Mouse (Mus musculus): ENCODE data around the gene Ddx28. TPM values are rescaled to one million over a fixed set of nuclear protein-coding genes. Genes with fewer than 3 reads are reported as not detected.

Ddx28 gene
- polyA plus RNA-seq (2017; shearing (Covaris generic)): 3.8 TPM

GRCm38 (mm10) chr8:106011643-106011986 lies at the start of gene Ddx28:
TSS of gene Ddx28 (minus strand) at chr8:106011882.

GRCm38 (mm10) chr8:106058731-106059612 lies 47.3 kb upstream of the Ddx28 start, which contains the start of gene Nfatc3:
TSS of gene Nfatc3 (plus strand) at chr8:106058840.

GRCm38 (mm10) chr8:106005875-106006274 lies 5.8 kb downstream of the Ddx28 start, which contains the start of gene Dpep2nb:
TSS of gene Dpep2nb (minus strand) at chr8:106005975.

GRCm38 (mm10) chr8:105990856-105991387 lies 20.8 kb downstream of the Ddx28 start, which contains the start of gene Dus2:
TSS of gene Dus2 (plus strand) at chr8:105991337.

GRCm38 (mm10) chr8:105979325-105979724 lies 32.4 kb downstream of the Ddx28 start, which contains the start of gene Dpep3:
TSS of gene Dpep3 (minus strand) at chr8:105979429.

GRCm38 (mm10) chr8:105965905-105966341 lies 45.8 kb downstream of the Ddx28 start, which contains the start of gene Slc12a4:
TSS of gene Slc12a4 (minus strand) at chr8:105966097.

Other genes with a start within 250 kb of the Ddx28 start
- 121 TPM for gene Ranbp10, start 184.5 kb downstream of the Ddx28 start, polyA plus RNA-seq (2017; shearing (Covaris generic))
- not detected for gene Tsnaxip1, start 184.2 kb downstream of the Ddx28 start, polyA plus RNA-seq (2017; shearing (Covaris generic))
- gene Cenpt, start 158.6 kb downstream of the Ddx28 start, polyA plus RNA-seq (2017; shearing (Covaris generic)): 26.4 TPM
- 30.5 TPM for gene Thap11, start 156.8 kb downstream of the Ddx28 start, polyA plus RNA-seq (2017; shearing (Covaris generic))
- gene Nutf2, start 151.3 kb downstream of the Ddx28 start, polyA plus RNA-seq (2017; shearing (Covaris generic)): 21.1 TPM
- gene Edc4, start 131.0 kb downstream of the Ddx28 start, polyA plus RNA-seq (2017; shearing (Covaris generic)): 101 TPM
- gene Nrn1l, start 118.3 kb downstream of the Ddx28 start, polyA plus RNA-seq (2017; shearing (Covaris generic)): 1.8 TPM
- 17.7 TPM for gene Pskh1, start 111.4 kb downstream of the Ddx28 start, polyA plus RNA-seq (2017; shearing (Covaris generic))
- gene Ctrl, start 78.0 kb downstream of the Ddx28 start, polyA plus RNA-seq (2017; shearing (Covaris generic)): 1.4 TPM
- 159 TPM for gene Psmb10, start 73.4 kb downstream of the Ddx28 start, polyA plus RNA-seq (2017; shearing (Covaris generic))
- gene Lcat, start 68.5 kb downstream of the Ddx28 start, polyA plus RNA-seq (2017; shearing (Covaris generic)): not detected
- 17.0 TPM for gene Slc12a4, start 45.8 kb downstream of the Ddx28 start, polyA plus RNA-seq (2017; shearing (Covaris generic))
- gene Dpep3, start 32.5 kb downstream of the Ddx28 start, polyA plus RNA-seq (2017; shearing (Covaris generic)): not detected
- 12.0 TPM for gene Dus2, start 20.5 kb downstream of the Ddx28 start, polyA plus RNA-seq (2017; shearing (Covaris generic))
- not detected for gene Dpep2nb, start 5.9 kb downstream of the Ddx28 start, polyA plus RNA-seq (2017; shearing (Covaris generic))
- gene Nfatc3, start 47.0 kb upstream of the Ddx28 start, polyA plus RNA-seq (2017; shearing (Covaris generic)): 142 TPM
- gene Esrp2, start 125.1 kb upstream of the Ddx28 start, polyA plus RNA-seq (2017; shearing (Covaris generic)): 1.1 TPM
- 2.6 TPM for gene Pla2g15, start 138.5 kb upstream of the Ddx28 start, polyA plus RNA-seq (2017; shearing (Covaris generic))
- 46.4 TPM for gene Slc7a6, start 157.0 kb upstream of the Ddx28 start, polyA plus RNA-seq (2017; shearing (Covaris generic))
- 86.3 TPM for gene Slc7a6os, start 199.1 kb upstream of the Ddx28 start, polyA plus RNA-seq (2017; shearing (Covaris generic))
- 48.1 TPM for gene Prmt7, start 199.1 kb upstream of the Ddx28 start, polyA plus RNA-seq (2017; shearing (Covaris generic))